Mouse (Mus musculus) small intestine, adult 2 months (tissue): ENCODE measurements at regions not wholly inside any gene's neighbourhood (a gene's known extent, or its start where the extent isn't known, plus 50 kb on each side); places are given as distances from the start of the nearest gene placed in this dataset.

Source experiments
- CTCF ChIP-seq: fragments of 200-500 bp; IDR thresholded peaks from 2 replicates; pipeline ENCODE4 v1.5.1; 2012; ENCODE audit warnings: low read depth, mild to moderate bottlenecking, control low read depth, inconsistent platforms, low read length, moderate library complexity, mixed read lengths; ENCODE audit not compliant: insufficient replicate concordance, insufficient read length; ENCODE audit errors: extremely low read depth
- POLR2A ChIP-seq: fragments of 200-500 bp; IDR thresholded peaks from 2 replicates; pipeline ENCODE4 v1.6.1; 2012; ENCODE audit warnings: low read depth, mild to moderate bottlenecking, control low read depth, inconsistent platforms, low read length, moderate library complexity

GRCm38 (mm10) chr2:21056450-21057210 is 87.9 kb upstream of the Arhgap21 start:
- TF ChIP-seq POLR2A (no peak), CTCF (no peak)
